Mouse (Mus musculus) cortical plate, adult 2 months (tissue): Measurements from ENCODE around the gene Atp6v0a2. TPM values are rescaled to one million over a fixed set of nuclear protein-coding genes. Genes with fewer than 3 reads are reported as not detected.

Experiments
- H3K27ac ChIP-seq: fragments of 200-500 bp; 2 replicates; pipeline ENCODE4 v1.5.1; 2012; ENCODE audit warnings: low read length, control low read depth, inconsistent platforms; ENCODE audit not compliant: insufficient read depth
- H3K4me1 ChIP-seq: fragments of 200-500 bp; 2 replicates; pipeline ENCODE4 v1.6.1; 2011; ENCODE audit warnings: low read length; ENCODE audit not compliant: control insufficient read depth, insufficient read depth
- H3K4me3 ChIP-seq: fragments of 200-500 bp; 2 replicates; pipeline ENCODE4 v1.5.1; 2011; ENCODE audit warnings: mild to moderate bottlenecking, low read length, control low read depth; ENCODE audit not compliant: insufficient read depth
- CTCF ChIP-seq: fragments of 200-500 bp; IDR thresholded peaks from 2 replicates; pipeline ENCODE4 v1.5.1; 2011; ENCODE audit warnings: mild to moderate bottlenecking, control low read depth, low read length; ENCODE audit not compliant: insufficient read depth; ENCODE audit errors: extremely low read depth
- POLR2A ChIP-seq: fragments of 200-500 bp; IDR thresholded peaks from 2 replicates; pipeline ENCODE4 v1.6.1; 2011; ENCODE audit warnings: mild to moderate bottlenecking, low read length, control low read depth; ENCODE audit not compliant: insufficient read depth; ENCODE audit errors: extremely low read depth
- polyA plus RNA-seq: library from polyadenylated mRNA; depleted of rRNA; stranded (reverse); fragments of >200 nt; gene quantifications from 2 replicates; pipeline ENCODE4 v1.2.3, GENCODE M21; 2012; rRNA removed

Atp6v0a2 gene
- polyA plus RNA-seq, 1 experiment = 48.0 TPM

DNA sequence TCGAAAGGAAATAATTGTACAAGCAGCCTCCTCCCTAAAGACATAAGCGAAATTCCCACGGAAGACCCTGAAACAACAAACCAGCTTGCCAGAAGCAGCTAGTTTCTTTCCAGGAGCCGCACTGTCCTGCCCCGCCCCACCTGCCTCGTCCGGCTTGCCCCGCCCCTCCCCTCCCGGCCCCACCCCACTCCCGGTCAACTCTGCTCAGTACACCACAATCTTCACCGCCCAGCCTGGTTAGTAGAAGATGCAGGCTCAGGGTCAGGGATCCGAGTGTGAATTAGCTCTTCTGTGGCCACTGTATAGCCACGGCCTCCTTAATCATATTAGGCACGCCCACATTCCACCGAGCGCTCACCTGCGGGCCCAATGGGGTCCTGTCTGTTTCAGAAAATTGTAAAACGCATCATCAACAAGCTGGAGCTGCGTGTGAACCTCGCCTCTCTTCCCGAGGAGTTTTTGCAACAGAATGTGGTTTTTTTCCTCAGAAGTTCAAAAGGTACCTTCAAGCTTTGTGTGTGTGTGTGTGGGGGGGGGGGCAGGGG lies 101.4 kb downstream of the Atp6v0a2 start:
- no peak for TF ChIP-seq POLR2A
- no peak for TF ChIP-seq CTCF
- Histone ChIP-seq H3K4me3 (no peak overlapping the region), H3K27ac (no peak overlapping the region), H3K4me1 (no peaks in the 10 kb centered on the region)

- H3K4me3 ChIP-seq = no peak overlapping the region
- no peaks in the 10 kb centered on the region for H3K4me1 ChIP-seq
- no peak overlapping the region for H3K27ac ChIP-seq
- TF ChIP-seq CTCF (no peak), POLR2A (no peak)
Observed at GRCm38 (mm10) chr5:124733961-124734360, 105.6 kb downstream of the Atp6v0a2 start.

DNA sequence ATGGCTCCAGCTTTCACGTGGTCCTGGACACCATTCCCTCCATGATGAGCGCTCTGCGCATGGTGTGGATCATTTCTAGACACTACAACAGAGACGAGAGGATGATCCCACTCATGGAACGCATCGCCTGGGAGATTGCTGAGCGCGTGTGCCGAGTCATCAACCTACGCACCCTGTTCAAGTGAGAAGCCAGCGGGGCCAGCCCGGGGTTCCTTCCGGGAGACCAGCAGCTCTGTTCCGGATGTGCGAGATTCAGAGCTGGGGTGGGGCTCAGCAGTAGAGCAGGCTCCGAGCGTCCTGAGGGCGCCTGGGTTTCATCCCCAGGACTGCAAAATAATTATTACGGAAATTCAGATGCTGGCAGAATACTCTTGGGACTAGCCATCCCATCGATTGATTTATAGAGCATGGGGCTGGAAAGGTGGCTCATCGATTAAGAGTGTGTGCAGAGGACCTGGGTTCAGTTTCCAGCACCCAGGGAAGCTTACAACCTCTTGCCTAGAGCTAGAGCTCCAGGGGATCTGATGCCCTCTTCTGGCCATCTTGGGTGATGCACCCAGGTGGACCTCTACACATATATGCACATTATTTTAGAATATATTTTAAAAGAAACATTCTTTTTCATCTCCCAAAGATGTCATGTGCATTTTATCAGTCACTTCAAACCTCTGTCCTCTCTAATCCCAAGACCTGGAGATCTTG lies 113.7 kb downstream of the Atp6v0a2 start:
- TF ChIP-seq POLR2A (no peak), CTCF (no peak)
- Histone ChIP-seq H3K4me1 (no peaks in the 10 kb centered on the region), H3K27ac (no peak overlapping the region), H3K4me3 (no peak overlapping the region)

GRCm38 (mm10) chr5:124743841-124744240 lies 115.5 kb downstream of the Atp6v0a2 start:
- Histone ChIP-seq H3K27ac (no peak overlapping the region), H3K4me3 (no peak overlapping the region), H3K4me1 (no peaks in the 10 kb centered on the region)
- TF ChIP-seq CTCF (no peak), POLR2A (no peak)

GRCm38 (mm10) chr5:124746220-124746619 lies 117.8 kb downstream of the Atp6v0a2 start:
- TF ChIP-seq POLR2A = no peak
- TF ChIP-seq CTCF = no peak
- no peak overlapping the region for H3K27ac ChIP-seq
- H3K4me3 ChIP-seq = no peak overlapping the region

GRCm38 (mm10) chr5:124748296-124748695 lies 119.9 kb downstream of the Atp6v0a2 start:
- TF ChIP-seq CTCF = no peak
- TF ChIP-seq POLR2A = no peak
- H3K27ac ChIP-seq = no peak overlapping the region
- no peaks in the 10 kb centered on the region for H3K4me1 ChIP-seq
- H3K4me3 ChIP-seq = no peak overlapping the region

More at GRCm38 (mm10) chr5:124746220-124746619, 117.8 kb downstream of the Atp6v0a2 start:
- no peaks in the 10 kb centered on the region for H3K4me1 ChIP-seq

GRCm38 (mm10) chr5:124751656-124752055 lies 123.3 kb downstream of the Atp6v0a2 start:
- Histone ChIP-seq H3K27ac (no peak overlapping the region), H3K4me1 (no peaks in the 10 kb centered on the region), H3K4me3 (no peak overlapping the region)
- TF ChIP-seq POLR2A (no peak), CTCF (no peak)

DNA sequence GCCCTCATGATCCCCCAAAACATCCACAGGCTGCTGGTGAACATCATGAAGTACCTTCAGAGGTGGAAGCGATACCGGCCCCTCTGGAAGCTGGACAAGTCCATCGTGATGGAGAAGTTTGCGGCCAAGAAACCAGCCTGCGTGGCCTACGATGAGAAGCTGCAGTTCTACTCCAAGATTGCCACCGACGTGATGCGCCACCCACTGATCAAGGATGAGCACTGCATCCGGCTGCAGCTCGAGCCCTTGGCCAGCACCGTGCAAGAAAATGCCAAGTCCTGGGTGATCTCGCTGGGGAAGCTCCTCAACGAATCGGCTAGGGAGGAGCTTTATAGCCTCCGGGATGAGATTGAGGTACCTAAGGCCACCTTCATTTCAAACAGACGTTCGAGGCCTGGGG lies 132.6 kb downstream of the Atp6v0a2 start:
- no peak overlapping the region for H3K4me3 ChIP-seq
- H3K27ac ChIP-seq = no peak overlapping the region
- H3K4me1 ChIP-seq = no peaks in the 10 kb centered on the region
- TF ChIP-seq CTCF (peak; percentile 42), POLR2A (no peak)

DNA sequence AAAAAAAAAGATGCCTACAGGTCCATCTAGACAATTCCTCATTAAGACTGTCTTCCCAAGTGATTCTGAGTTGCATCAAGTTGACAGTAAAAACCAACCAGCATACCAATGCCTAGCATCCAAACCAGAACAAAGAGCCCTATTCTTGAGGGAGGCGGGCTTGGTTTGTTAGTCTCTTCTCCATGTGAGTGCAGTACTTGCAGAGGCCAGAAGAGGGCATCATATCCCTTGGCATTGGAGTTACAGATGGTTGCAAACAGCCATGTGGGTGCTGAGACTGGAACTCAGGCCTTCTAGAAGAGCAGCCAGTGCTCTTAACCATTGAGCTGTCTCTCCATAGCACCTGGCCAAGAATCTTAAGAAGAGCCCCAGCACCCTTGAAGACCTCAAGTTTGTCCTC lies 133.4 kb downstream of the Atp6v0a2 start:
- Histone ChIP-seq H3K4me1 (no peaks in the 10 kb centered on the region), H3K27ac (no peak overlapping the region), H3K4me3 (no peak overlapping the region)
- TF ChIP-seq CTCF (no peak), POLR2A (no peak)

Other genes starting within 250 kb of the Atp6v0a2 start
- gene Sbno1, start 202.6 kb upstream of the Atp6v0a2 start, polyA plus RNA-seq = 56.4 and 57.2 TPM in 2 replicates
- 51.9 and 54.9 TPM in 2 replicates for gene Kmt5a, start 188.6 kb upstream of the Atp6v0a2 start, polyA plus RNA-seq
- gene Rilpl2, start 150.2 kb upstream of the Atp6v0a2 start, polyA plus RNA-seq = 26.9 and 27.1 TPM in 2 replicates
- gene Snrnp35, start 145.4 kb upstream of the Atp6v0a2 start, polyA plus RNA-seq = 11.5 TPM in 2 replicates
- 55.4 and 56.5 TPM in 2 replicates for gene Rilpl1, start 97.2 kb upstream of the Atp6v0a2 start, polyA plus RNA-seq
- 110 and 121 TPM in 2 replicates for gene Tmed2, start 87.9 kb upstream of the Atp6v0a2 start, polyA plus RNA-seq
- gene Ddx55, start 75.7 kb upstream of the Atp6v0a2 start, polyA plus RNA-seq = 40.3 and 42.4 TPM in 2 replicates
- gene Eif2b1, start 49.4 kb upstream of the Atp6v0a2 start, polyA plus RNA-seq = 32.6 and 32.9 TPM in 2 replicates
- gene Gtf2h3, start 49.4 kb upstream of the Atp6v0a2 start, polyA plus RNA-seq = 46.0 and 47.5 TPM in 2 replicates
- 0.66 and 0.77 TPM in 2 replicates for gene Dnah10, start 96.5 kb downstream of the Atp6v0a2 start, polyA plus RNA-seq
- 88.0 and 98.3 TPM in 2 replicates for gene Ccdc92, start 233.8 kb downstream of the Atp6v0a2 start, polyA plus RNA-seq
- gene Zfp664, start 234.1 kb downstream of the Atp6v0a2 start, polyA plus RNA-seq = 63.2 and 64.1 TPM in 2 replicates